Mouse (Mus musculus): ENCODE measurements at regions not wholly inside any gene's neighbourhood (a gene's known extent, or its start where the extent isn't known, plus 50 kb on each side); places are given as distances from the start of the nearest gene placed in this dataset.

- TF ChIP-seq CTCF (IDR thresholded peaks at IDR 0.05; ENCODE audit: insufficient read depth, low read depth, low read length) (no peak), POLR2A (IDR thresholded peaks at IDR 0.05; ENCODE audit: insufficient read depth, low read depth, low read length) (no peak)
Measured at GRCm38 (mm10) chr5:101560366-101560765, 104.4 kb downstream of the Nkx6-1 start.

Data from olfactory bulb, adult 2 months (tissue).